Mouse (Mus musculus) brain, embryonic 14.5 days (tissue): Measurements from ENCODE around the gene Gpbar1.

Experiments used
- CTCF ChIP-seq: fragments of 200-500 bp; IDR thresholded peaks from 2 replicates; pipeline ENCODE4 v1.5.1; 2012; ENCODE audit warnings: inconsistent platforms, mild to moderate bottlenecking, moderate library complexity, borderline replicate concordance; ENCODE audit not compliant: insufficient read depth, insufficient read length; ENCODE audit errors: extremely low read depth
- POLR2A ChIP-seq: fragments of 200-500 bp; IDR thresholded peaks from 2 replicates; pipeline ENCODE4 v1.6.1; 2012; ENCODE audit warnings: mild to moderate bottlenecking, inconsistent platforms, borderline replicate concordance; ENCODE audit not compliant: poor library complexity, insufficient read depth, insufficient read length, severe bottlenecking; ENCODE audit errors: extremely low read depth

- TF ChIP-seq CTCF = no peak
- no peak for TF ChIP-seq POLR2A
Measured at GRCm38 (mm10) chr1:74294090-74294643, 15.8 kb downstream of the Gpbar1 start.
